Mouse (Mus musculus): ENCODE measurements at regions not wholly inside any gene's neighbourhood (a gene's known extent, or its start where the extent isn't known, plus 50 kb on each side); places are given as distances from the start of the nearest gene placed in this dataset.
A peak's percentile ranks its signal among the peaks of the same experiment; 100 is the strongest.

GRCm38 (mm10) chr12:6046110-6046509 is 670.6 kb upstream of the Klhl29 start:
- H3K27me3 ChIP-seq: no peaks in the 10 kb centered on the region
- no peak for ATAC-seq (ENCODE audit: low read depth)
- H3K4me3 ChIP-seq: no peak overlapping the region
- no peak overlapping the region for H3K4me2 ChIP-seq
- peaks cover 14% of the 10 kb centered on the region for H3K4me1 ChIP-seq (replicated peaks)
- H3K27ac ChIP-seq (replicated peaks): no peak overlapping the region
- no peaks in the 10 kb centered on the region for H3K36me3 ChIP-seq
- H3K9ac ChIP-seq: no peak overlapping the region
- WGBS: 73% methylated on average over 2 of the region's 2 CpGs
- no peaks in the 10 kb centered on the region for H3K9me3 ChIP-seq

- Histone ChIP-seq H3K9ac (no peak overlapping the region), H3K9me3 (no peaks in the 10 kb centered on the region), H3K27me3 (no peaks in the 10 kb centered on the region), H3K27ac (replicated peaks) (no peak overlapping the region), H3K4me3 (no peak overlapping the region), H3K4me1 (replicated peaks) (peaks cover 9% of the 10 kb centered on the region), H3K36me3 (no peaks in the 10 kb centered on the region), H3K4me2 (no peak overlapping the region)
- no peak for ATAC-seq (ENCODE audit: low read depth)
- 45% methylated on average over 1 of the region's 1 CpGs for WGBS
Observed at GRCm38 (mm10) chr12:6042326-6042725, 666.8 kb upstream of the Klhl29 start.

DNA sequence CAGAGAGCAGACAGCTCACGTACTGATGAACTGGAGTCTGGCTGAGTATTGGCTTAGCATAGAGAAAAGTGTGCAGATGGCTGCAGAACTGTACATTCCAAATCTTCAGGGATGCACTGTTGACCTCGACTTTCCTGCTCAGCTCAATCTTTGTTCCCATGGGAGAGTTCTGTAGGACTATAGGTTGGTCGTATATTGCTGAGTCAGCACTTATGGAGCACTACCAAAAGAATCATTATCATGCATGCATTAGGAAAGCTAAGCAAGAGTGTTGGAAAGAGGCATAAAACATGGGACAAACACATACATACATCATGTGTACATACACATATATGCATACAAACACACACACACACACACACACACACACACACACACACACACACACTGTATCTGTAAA is 648.6 kb upstream of the Klhl29 start:
- Histone ChIP-seq H3K27ac (replicated peaks) (no peak overlapping the region), H3K9ac (no peak overlapping the region), H3K27me3 (no peaks in the 10 kb centered on the region), H3K4me2 (no peak overlapping the region), H3K4me3 (no peak overlapping the region), H3K36me3 (no peaks in the 10 kb centered on the region), H3K9me3 (no peaks in the 10 kb centered on the region), H3K4me1 (replicated peaks) (no peaks in the 10 kb centered on the region)
- no peak for ATAC-seq (ENCODE audit: low read depth)
- 83% methylated on average over 3 of the region's 3 CpGs for WGBS

DNA sequence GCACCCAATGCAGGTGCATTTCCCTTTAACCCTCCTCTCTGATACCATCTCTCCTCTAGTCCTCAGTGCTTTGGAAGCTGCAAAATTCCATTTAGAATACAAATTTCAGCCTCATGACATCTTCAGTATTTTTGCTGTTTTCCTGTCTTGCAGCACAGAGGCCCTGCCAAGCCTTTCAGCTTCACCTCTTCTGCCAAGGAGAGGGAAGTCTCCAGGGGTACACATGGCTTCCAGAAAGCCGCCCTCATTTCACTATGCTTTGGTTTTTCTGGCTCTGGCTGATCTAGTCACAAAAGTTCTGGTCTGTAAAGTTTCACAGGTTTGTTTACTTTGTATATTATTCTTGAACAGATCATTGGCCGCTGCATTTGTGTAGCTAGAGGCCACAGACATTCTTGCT is 647.0 kb upstream of the Klhl29 start:
- H3K27ac ChIP-seq (replicated peaks): no peak overlapping the region
- H3K9ac ChIP-seq: no peak overlapping the region
- H3K4me1 ChIP-seq (replicated peaks): no peaks in the 10 kb centered on the region
- H3K4me2 ChIP-seq: no peak overlapping the region
- H3K4me3 ChIP-seq: no peak overlapping the region
- ATAC-seq (ENCODE audit: low read depth): no peak
- 78% methylated on average over 2 of the region's 2 CpGs for WGBS
- H3K36me3 ChIP-seq: no peaks in the 10 kb centered on the region
- no peaks in the 10 kb centered on the region for H3K27me3 ChIP-seq
- H3K9me3 ChIP-seq: no peaks in the 10 kb centered on the region

DNA sequence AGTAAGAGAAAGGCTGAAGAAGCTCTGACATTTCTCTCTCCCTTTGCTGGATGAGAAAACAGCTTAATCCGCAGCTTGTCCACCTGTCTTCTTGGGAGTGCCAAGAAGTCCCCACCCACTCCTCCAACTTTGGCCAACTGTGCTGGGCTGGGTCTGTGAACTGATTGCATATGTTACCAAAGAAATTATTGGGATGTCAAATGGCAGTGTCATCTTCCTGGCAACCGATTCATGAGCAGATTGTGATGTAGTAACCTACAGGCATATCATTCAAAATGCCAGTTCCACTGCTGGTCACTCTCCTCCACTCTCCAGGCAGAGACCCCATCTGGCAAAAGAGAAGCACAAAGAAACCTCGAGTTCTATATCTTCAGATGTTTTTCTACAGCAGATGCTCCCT is 625.5 kb upstream of the Klhl29 start:
- no peak overlapping the region for H3K9ac ChIP-seq
- no peaks in the 10 kb centered on the region for H3K4me1 ChIP-seq (replicated peaks)
- H3K27me3 ChIP-seq: no peaks in the 10 kb centered on the region
- no peak overlapping the region for H3K4me3 ChIP-seq
- no peaks in the 10 kb centered on the region for H3K9me3 ChIP-seq
- WGBS: 67% methylated on average over 3 of the region's 3 CpGs
- H3K27ac ChIP-seq (replicated peaks): no peak overlapping the region
- no peaks in the 10 kb centered on the region for H3K36me3 ChIP-seq
- ATAC-seq (ENCODE audit: low read depth): no peak
- H3K4me2 ChIP-seq: no peak overlapping the region

DNA sequence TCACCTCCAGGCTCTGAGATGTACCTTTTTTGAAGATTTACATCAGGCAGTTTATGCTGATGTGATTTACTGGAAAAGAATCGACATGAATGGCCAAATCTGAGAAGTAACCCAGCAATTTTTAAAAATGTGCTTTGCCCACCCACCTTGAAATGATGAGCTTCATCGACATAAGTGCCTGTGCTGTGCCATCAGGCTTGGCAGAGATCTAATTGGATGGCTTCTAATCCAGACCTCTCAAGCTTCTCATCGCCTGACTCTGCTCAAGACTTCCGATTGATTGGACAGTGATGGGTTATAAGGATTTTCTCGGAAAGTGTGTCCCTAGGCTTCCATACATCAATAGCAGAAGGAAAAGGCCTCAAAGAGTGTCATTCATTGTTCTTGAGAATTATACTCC is 621.9 kb upstream of the Klhl29 start:
- Histone ChIP-seq H3K27ac (replicated peaks) (no peak overlapping the region), H3K27me3 (no peaks in the 10 kb centered on the region), H3K9me3 (no peaks in the 10 kb centered on the region), H3K4me3 (no peak overlapping the region), H3K9ac (no peak overlapping the region), H3K4me1 (replicated peaks) (no peaks in the 10 kb centered on the region), H3K36me3 (no peaks in the 10 kb centered on the region), H3K4me2 (no peak overlapping the region)
- ATAC-seq (ENCODE audit: low read depth): no peak
- WGBS: 78% methylated on average over 5 of the region's 5 CpGs

DNA sequence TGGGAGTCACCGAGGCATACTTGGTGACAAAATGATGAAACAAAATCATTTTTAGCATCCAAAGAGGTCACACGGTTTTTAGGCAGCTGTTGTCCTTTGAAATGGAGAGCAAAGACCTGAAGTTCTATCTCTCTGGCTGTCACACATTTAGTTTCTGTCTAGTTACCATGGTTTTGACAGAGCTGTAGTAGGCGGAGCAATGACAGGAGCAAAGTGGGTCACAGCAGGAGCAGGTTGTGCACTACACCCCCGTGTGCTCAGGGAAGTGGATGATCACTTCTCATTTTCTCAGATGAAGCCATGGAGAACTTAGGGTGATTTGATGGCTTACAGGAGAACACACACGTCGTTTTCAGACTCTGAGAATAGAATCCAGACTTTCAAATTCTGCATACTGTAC is 621.2 kb upstream of the Klhl29 start:
- WGBS: 73% methylated on average over 6 of the region's 6 CpGs
- no peak for ATAC-seq (ENCODE audit: low read depth)
- Histone ChIP-seq H3K4me3 (no peak overlapping the region), H3K36me3 (no peaks in the 10 kb centered on the region), H3K4me1 (replicated peaks) (no peaks in the 10 kb centered on the region), H3K27ac (replicated peaks) (no peak overlapping the region), H3K9me3 (no peaks in the 10 kb centered on the region), H3K27me3 (no peaks in the 10 kb centered on the region), H3K9ac (no peak overlapping the region), H3K4me2 (no peak overlapping the region)

- WGBS: 37% methylated on average over 13 of the region's 13 CpGs
- Histone ChIP-seq H3K4me3 (no peak overlapping the region), H3K4me2 (0 out of 2 replicates have a peak overlapping the region, but pooled peaks have one; percentile 19), H3K27ac (replicated peaks) (peak overlapping the region; percentile 57), H3K9me3 (no peaks in the 10 kb centered on the region), H3K27me3 (no peaks in the 10 kb centered on the region), H3K4me1 (replicated peaks) (peaks cover 20% of the 10 kb centered on the region), H3K36me3 (no peaks in the 10 kb centered on the region), H3K9ac (no peak overlapping the region)
- peak; percentile 86 for ATAC-seq (ENCODE audit: low read depth)
Observed at GRCm38 (mm10) chr12:5983937-5984610, 608.6 kb upstream of the Klhl29 start.

DNA sequence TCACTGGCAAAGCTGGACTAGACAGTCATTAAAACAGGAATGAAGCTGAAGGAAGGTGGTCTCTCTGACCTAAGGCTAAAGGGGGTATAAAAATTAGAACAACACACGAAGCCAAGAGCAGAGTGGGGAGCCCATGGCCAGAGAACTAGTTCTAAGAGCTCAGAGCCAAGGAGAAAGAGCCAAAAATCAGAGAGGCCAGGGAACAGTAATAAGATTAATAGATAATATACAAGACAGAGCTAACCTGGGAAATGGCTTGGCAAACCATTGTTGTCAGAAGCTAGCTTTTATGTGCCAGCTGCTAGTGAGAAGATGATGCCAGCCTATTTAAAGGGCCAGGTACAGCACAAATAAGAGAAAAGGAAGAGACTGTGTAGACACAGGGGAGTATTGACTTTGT is 606.6 kb upstream of the Klhl29 start:
- peaks cover 20% of the 10 kb centered on the region for H3K4me1 ChIP-seq (replicated peaks)
- no peaks in the 10 kb centered on the region for H3K9me3 ChIP-seq
- ATAC-seq (ENCODE audit: low read depth): no peak
- no peak overlapping the region for H3K4me3 ChIP-seq
- no peaks in the 10 kb centered on the region for H3K27me3 ChIP-seq
- WGBS: 50% methylated on average over 1 of the region's 1 CpGs
- no peak overlapping the region for H3K4me2 ChIP-seq
- H3K9ac ChIP-seq: no peak overlapping the region
- H3K36me3 ChIP-seq: no peaks in the 10 kb centered on the region
- H3K27ac ChIP-seq (replicated peaks): no peak overlapping the region

- H3K36me3 ChIP-seq: no peaks in the 10 kb centered on the region
- H3K4me2 ChIP-seq: no peak overlapping the region
- ATAC-seq (ENCODE audit: low read depth): no peak
- no peak overlapping the region for H3K27ac ChIP-seq (replicated peaks)
- 92% methylated on average over 4 of the region's 4 CpGs for WGBS
- H3K4me1 ChIP-seq (replicated peaks): no peaks in the 10 kb centered on the region
- H3K9ac ChIP-seq: no peak overlapping the region
- no peak overlapping the region for H3K4me3 ChIP-seq
- no peaks in the 10 kb centered on the region for H3K27me3 ChIP-seq
- no peaks in the 10 kb centered on the region for H3K9me3 ChIP-seq
Observed at GRCm38 (mm10) chr12:5975926-5976325, 600.4 kb upstream of the Klhl29 start.

- Histone ChIP-seq H3K36me3 (no peaks in the 10 kb centered on the region), H3K9ac (no peak overlapping the region), H3K27ac (replicated peaks) (no peak overlapping the region), H3K27me3 (no peaks in the 10 kb centered on the region), H3K4me2 (no peak overlapping the region), H3K9me3 (no peaks in the 10 kb centered on the region), H3K4me1 (replicated peaks) (peaks cover 6% of the 10 kb centered on the region), H3K4me3 (no peak overlapping the region)
- WGBS: 83% methylated on average over 4 of the region's 4 CpGs
- ATAC-seq (ENCODE audit: low read depth): no peak
Observed at GRCm38 (mm10) chr12:5969556-5969955, 594.1 kb upstream of the Klhl29 start.

DNA sequence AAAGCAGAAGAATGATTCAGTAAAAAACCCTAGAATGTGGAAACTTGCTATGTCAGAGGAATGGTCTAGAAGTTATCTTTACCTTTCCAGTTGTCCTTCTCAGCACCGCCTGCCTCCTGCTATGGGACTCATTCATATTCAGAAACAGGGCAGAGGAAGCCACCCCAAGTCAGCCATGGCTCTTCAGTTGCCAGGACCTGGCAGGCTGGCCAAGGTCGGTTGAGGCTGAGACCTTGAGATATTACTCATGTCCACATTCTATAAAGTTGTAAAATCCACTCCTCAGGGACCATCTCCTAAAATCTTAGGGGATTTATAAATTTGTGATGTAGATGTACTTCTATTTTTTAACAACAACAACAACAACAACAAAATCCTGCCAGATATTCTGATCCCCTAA is 580.7 kb upstream of the Klhl29 start:
- H3K27me3 ChIP-seq: no peaks in the 10 kb centered on the region
- H3K4me1 ChIP-seq (replicated peaks): no peaks in the 10 kb centered on the region
- H3K4me2 ChIP-seq: no peak overlapping the region
- H3K9me3 ChIP-seq: no peaks in the 10 kb centered on the region
- H3K9ac ChIP-seq: no peak overlapping the region
- no peak for ATAC-seq (ENCODE audit: low read depth)
- no peak overlapping the region for H3K4me3 ChIP-seq
- H3K36me3 ChIP-seq: no peaks in the 10 kb centered on the region
- WGBS: 76% methylated on average over 2 of the region's 2 CpGs
- no peak overlapping the region for H3K27ac ChIP-seq (replicated peaks)

GRCm38 (mm10) chr12:5955564-5955963 is 580.1 kb upstream of the Klhl29 start:
- ATAC-seq (ENCODE audit: low read depth): no peak
- WGBS: 39% methylated on average over 5 of the region's 5 CpGs
- Histone ChIP-seq H3K27me3 (no peaks in the 10 kb centered on the region), H3K4me3 (no peak overlapping the region), H3K27ac (replicated peaks) (no peak overlapping the region), H3K9me3 (no peaks in the 10 kb centered on the region), H3K4me2 (no peak overlapping the region), H3K4me1 (replicated peaks) (no peaks in the 10 kb centered on the region), H3K36me3 (no peaks in the 10 kb centered on the region), H3K9ac (no peak overlapping the region)
